Mouse (Mus musculus) neural tube, embryonic 10.5 days (tissue): Measurements from ENCODE around the gene Ankrd44.

Experiments used
- DNase-seq: peaks from one replicate; pipeline ENCODE4 v3.0.0-alpha.2; 2017; ENCODE audit warnings: low spot score; ENCODE audit errors: extremely low spot score

Gene Ankrd44

GRCm38 (mm10) chr1:54639506-54640078, 286.6 kb downstream of the Ankrd44 start:
- DNase-seq = no peak

- DNase-seq = no peak
These were observed 287.1 kb downstream of the Ankrd44 start for GRCm38 (mm10) chr1:54639076-54639475.

GRCm38 (mm10) chr1:54637340-54637739, 288.8 kb downstream of the Ankrd44 start:
- DNase-seq = no peak

- no peak for DNase-seq
These were observed 297.1 kb downstream of the Ankrd44 start for GRCm38 (mm10) chr1:54629106-54629505.

GRCm38 (mm10) chr1:54614963-54615362, 311.2 kb downstream of the Ankrd44 start:
- no peak for DNase-seq

GRCm38 (mm10) chr1:54612344-54612743, 313.8 kb downstream of the Ankrd44 start:
- no peak for DNase-seq

- DNase-seq = no peak
These were observed 314.3 kb downstream of the Ankrd44 start for GRCm38 (mm10) chr1:54611891-54612290.

- peak; percentile 8 for DNase-seq
These were observed 319.3 kb downstream of the Ankrd44 start for GRCm38 (mm10) chr1:54606936-54607335.

- DNase-seq = no peak
These were observed 324.5 kb downstream of the Ankrd44 start for GRCm38 (mm10) chr1:54601692-54602091.

GRCm38 (mm10) chr1:54600275-54600674, 325.9 kb downstream of the Ankrd44 start:
- no peak for DNase-seq

GRCm38 (mm10) chr1:54597594-54598217, 328.5 kb downstream of the Ankrd44 start:
- no peak for DNase-seq

GRCm38 (mm10) chr1:54596151-54596550, 330.0 kb downstream of the Ankrd44 start:
- DNase-seq = no peak
